Mouse (Mus musculus): ENCODE measurements around the gene Sgca. TPM values are rescaled to one million over a fixed set of nuclear protein-coding genes. Genes with fewer than 3 reads are reported as not detected.

The Sgca gene
- polyA plus RNA-seq, 1 experiment = not detected

DNA sequence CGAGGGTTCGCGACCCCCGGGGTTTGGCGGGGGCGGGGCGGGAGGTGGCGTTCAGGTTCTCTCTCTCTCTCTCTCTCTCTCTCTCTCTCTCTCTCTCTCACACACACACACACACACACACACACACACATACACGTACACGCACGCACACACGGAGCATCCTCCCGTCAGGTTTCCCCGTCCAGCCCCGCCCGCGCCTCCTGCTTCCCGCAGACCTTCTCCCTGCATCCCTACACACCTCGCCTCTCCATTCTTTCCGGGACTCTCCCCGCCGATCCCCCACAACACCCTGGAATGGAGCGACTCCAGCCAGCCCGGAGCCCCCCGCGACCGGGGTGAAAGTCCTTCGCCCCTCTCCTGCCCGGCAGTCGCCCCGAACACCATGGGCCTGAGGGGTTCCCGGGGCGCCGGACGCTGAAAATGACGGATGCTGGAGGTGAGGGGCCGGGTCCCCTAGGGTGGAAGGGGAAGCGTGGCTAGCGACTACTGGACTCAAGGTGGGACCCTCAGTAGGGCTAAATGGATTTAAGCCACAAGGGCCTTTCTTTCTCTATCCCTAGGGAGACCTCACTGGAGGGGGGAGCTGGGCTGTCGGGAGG, 34.1 kb upstream of the Sgca start:
- H3K27ac ChIP-seq (ENCODE audit: insufficient read depth, low read length) = no peak overlapping the region
- peak overlapping the region; percentile 32 for H3K4me3 ChIP-seq (ENCODE audit: insufficient read depth, low read length)
- H3K4me1 ChIP-seq (ENCODE audit: control insufficient read depth, insufficient read depth, low read length) = peaks cover 4% of the 10 kb centered on the region; the same call in 1 of the 2 replicates
- TF ChIP-seq POLR2A (IDR thresholded peaks at IDR 0.05; ENCODE audit: low read depth, low read length) (peak; percentile 33; the same call in 1 of the 2 replicates), CTCF (IDR thresholded peaks at IDR 0.05; ENCODE audit: borderline replicate concordance, insufficient read depth, low read length) (no peak)

DNA sequence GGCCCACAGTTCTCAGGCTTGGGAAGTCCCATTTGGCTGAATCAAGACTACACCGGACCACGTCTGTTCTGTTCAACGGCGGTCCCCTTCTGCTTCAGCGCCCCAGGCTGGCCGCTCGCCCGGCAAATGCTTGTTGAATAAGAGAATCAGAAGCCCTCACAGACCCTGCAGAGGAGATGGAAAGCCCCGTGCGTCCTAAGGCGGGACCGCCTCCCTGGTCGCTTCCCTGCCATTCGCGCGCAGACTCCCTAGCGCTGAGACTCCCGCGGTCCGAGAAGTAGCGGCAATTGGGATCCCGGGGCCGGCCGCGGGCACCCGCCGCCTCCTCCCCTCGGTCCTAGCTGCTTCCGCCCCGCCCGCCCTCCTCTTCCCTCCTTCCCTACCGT, 33.5 kb upstream of the Sgca start, which contains the start of gene Samd14:
Samd14 (plus strand) TSS at position 251 of the 386 bp plus-strand sequence.
- H3K4me3 ChIP-seq (ENCODE audit: insufficient read depth, low read length) = peak within 1 kb of the TSS; percentile 32
- TF ChIP-seq POLR2A (IDR thresholded peaks at IDR 0.05; ENCODE audit: low read depth, low read length) (peak; percentile 41), CTCF (IDR thresholded peaks at IDR 0.05; ENCODE audit: borderline replicate concordance, insufficient read depth, low read length) (no peak)
- H3K4me1 ChIP-seq (ENCODE audit: control insufficient read depth, insufficient read depth, low read length) = peaks cover 4% of the 10 kb centered on the region; the same call in 1 of the 2 replicates

DNA sequence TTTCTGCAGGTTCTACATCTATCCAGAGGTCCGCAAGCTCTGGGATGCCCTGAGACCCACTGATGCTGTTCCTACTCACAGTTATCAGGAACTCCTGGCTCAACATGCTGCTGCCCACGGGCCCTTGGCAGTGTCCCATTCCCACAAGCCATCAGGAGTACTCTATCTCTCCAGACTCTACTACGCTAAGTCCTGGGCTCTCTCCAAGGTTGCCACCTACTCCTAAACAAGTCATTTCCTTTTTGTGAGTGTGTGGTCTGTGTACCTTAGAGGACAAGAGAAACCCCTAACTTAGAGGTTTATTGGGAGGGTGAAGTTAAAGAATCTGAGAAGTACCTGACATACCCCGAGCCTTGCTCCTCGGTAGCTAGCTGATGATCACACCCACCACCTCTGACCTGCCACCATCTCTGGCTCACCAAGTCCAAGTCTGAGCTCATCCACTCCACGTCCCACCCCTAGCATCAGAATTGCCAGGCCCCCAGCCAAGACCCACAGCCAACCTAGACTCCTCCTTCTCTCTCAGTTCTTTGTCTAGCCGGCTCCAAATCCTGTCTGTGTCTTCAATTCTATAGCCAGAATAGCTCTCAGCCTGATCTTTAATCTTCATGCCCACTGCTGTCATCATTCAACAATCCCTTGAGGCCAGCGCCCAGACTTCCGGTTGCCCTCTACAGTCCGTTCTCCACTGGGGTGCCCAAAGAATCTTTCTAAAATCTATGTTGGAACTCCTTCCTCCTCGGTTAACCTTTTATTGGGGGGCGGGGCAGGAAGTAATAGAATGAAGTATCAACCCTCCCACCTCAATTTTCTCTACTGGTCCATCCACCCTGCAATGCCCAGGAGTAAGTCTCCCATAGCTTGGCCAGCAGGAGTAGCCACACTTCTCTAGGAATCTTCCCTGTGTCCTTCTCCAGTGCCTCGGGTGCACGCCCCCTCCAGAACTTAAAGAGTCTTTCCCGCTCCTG, 32.8 kb upstream of the Sgca start:
- TF ChIP-seq POLR2A (IDR thresholded peaks at IDR 0.05; ENCODE audit: low read depth, low read length) = peak; percentile 46
- TF ChIP-seq CTCF (IDR thresholded peaks at IDR 0.05; ENCODE audit: borderline replicate concordance, insufficient read depth, low read length) = no peak
- Histone ChIP-seq H3K4me1 (ENCODE audit: control insufficient read depth, insufficient read depth, low read length) (peaks cover 4% of the 10 kb centered on the region; the same call in 1 of the 2 replicates), H3K27ac (ENCODE audit: insufficient read depth, low read length) (peak overlapping the region; percentile 49), H3K4me3 (ENCODE audit: insufficient read depth, low read length) (peak overlapping the region; percentile 32)

More for the DNA sequence above, 33.5 kb upstream of the Sgca start, which contains the start of gene Samd14:
- H3K27ac ChIP-seq (ENCODE audit: insufficient read depth, low read length) = peak within 1 kb of the TSS; percentile 49

DNA sequence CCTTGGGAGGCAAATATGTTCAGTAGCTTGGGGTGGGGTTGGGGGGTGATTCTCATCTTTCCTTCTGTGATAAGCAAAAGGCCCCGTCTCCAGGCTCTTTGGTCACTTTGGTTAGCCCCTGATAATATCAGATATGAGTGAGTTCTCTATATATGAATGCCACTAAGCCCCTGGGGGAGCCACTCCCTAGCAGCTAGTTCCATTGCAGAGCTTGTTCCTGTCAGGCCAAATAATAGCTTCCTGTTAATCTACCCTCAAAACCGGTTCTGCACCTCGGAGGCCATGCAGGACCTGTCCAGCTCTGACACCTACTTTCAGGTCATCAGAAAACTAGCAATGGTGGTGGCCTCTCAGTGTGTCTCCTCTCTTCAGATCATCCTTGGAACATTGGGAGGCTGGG, 31.3 kb upstream of the Sgca start:
- Histone ChIP-seq H3K4me3 (ENCODE audit: insufficient read depth, low read length) (no peak overlapping the region), H3K4me1 (ENCODE audit: control insufficient read depth, insufficient read depth, low read length) (peaks cover 4% of the 10 kb centered on the region; the same call in 1 of the 2 replicates), H3K27ac (ENCODE audit: insufficient read depth, low read length) (0 out of 2 replicates have a peak overlapping the region, but pooled peaks have one; percentile 24)
- no peak for TF ChIP-seq CTCF (IDR thresholded peaks at IDR 0.05; ENCODE audit: borderline replicate concordance, insufficient read depth, low read length)
- TF ChIP-seq POLR2A (IDR thresholded peaks at IDR 0.05; ENCODE audit: low read depth, low read length) = 0 out of 2 replicates have a peak, but pooled peaks have one; percentile 9

DNA sequence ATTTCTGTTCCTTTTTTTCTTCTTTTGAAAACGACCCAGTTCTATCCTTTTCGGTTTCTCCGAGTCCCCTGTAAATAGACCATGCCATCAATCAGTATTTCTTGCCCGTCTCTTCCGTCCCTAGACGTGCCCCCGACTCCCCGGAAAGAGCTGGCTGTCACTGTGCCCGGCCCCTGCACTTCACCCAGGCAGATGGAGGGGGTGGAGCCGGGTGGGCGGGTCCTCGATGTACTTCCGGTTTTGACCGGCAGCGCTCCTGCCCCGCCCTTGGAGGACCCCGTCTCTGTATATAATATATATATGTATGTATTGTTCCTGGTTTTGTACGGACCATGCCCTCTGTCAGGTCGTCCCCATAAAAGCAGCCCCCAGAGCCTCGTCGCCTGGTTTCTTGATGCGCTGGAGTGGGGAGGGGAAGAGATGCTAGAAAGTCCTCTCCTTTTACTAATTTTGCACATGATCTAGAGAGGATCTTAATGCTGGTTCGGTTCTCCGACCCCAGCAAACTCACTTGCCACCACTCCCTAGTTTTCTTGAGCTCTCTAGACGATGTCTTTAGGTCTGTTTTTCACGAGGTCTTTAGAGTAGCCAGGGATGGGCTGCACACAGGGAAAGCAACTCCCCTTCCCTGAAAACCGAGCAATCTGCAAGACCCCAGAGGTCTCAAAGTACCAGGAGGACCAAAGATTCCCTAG, 30.5 kb upstream of the Sgca start:
- Histone ChIP-seq H3K4me1 (ENCODE audit: control insufficient read depth, insufficient read depth, low read length) (peaks cover 4% of the 10 kb centered on the region; the same call in 1 of the 2 replicates), H3K4me3 (ENCODE audit: insufficient read depth, low read length) (peak overlapping the region; percentile 20; the same call in 1 of the 2 replicates), H3K27ac (ENCODE audit: insufficient read depth, low read length) (peak overlapping the region; percentile 24; the same call in 1 of the 2 replicates)
- TF ChIP-seq POLR2A (IDR thresholded peaks at IDR 0.05; ENCODE audit: low read depth, low read length) (peak; percentile 53), CTCF (IDR thresholded peaks at IDR 0.05; ENCODE audit: borderline replicate concordance, insufficient read depth, low read length) (no peak)

DNA sequence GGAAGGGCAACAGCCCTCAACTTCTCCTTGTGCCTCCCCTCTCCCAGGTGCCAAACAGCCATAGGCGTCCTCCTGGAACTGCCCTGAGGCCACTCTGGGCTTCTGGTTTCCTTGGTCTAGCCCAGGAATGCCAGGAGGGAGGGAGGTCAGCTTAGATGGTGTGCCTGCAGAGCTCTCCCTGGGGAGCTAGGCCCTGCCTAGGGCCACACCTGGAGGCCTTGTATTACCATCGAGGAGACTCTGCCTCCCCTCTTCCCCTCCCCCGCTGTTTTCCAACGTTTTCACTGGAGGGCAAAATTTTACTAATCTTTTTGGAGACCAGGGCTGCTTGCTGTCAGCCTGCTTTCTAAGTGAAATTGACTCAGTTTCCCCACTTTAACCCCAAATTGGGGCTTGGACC, 29.9 kb upstream of the Sgca start:
- Histone ChIP-seq H3K4me3 (ENCODE audit: insufficient read depth, low read length) (no peak overlapping the region), H3K4me1 (ENCODE audit: control insufficient read depth, insufficient read depth, low read length) (peaks cover 4% of the 10 kb centered on the region; the same call in 1 of the 2 replicates), H3K27ac (ENCODE audit: insufficient read depth, low read length) (no peak overlapping the region; the same call in 1 of the 2 replicates)
- no peak for TF ChIP-seq POLR2A (IDR thresholded peaks at IDR 0.05; ENCODE audit: low read depth, low read length)
- no peak for TF ChIP-seq CTCF (IDR thresholded peaks at IDR 0.05; ENCODE audit: borderline replicate concordance, insufficient read depth, low read length)

DNA sequence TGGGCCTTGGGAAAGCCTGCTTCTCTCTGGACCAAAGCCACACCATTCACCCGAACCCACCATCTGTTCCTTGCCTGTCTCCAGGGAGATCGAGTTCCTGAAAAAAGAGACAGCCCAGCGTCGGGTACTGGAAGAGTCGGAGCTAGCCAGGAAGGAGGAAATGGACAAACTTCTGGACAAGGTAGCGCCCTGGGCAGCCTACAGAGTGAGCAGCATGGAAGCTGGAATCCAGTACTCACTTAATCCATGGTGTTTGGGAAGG, 28.7 kb upstream of the Sgca start:
- H3K4me3 ChIP-seq (ENCODE audit: insufficient read depth, low read length) = no peak overlapping the region
- H3K4me1 ChIP-seq (ENCODE audit: control insufficient read depth, insufficient read depth, low read length) = peaks cover 4% of the 10 kb centered on the region; the same call in 1 of the 2 replicates
- TF ChIP-seq POLR2A (IDR thresholded peaks at IDR 0.05; ENCODE audit: low read depth, low read length) = no peak
- TF ChIP-seq CTCF (IDR thresholded peaks at IDR 0.05; ENCODE audit: borderline replicate concordance, insufficient read depth, low read length) = no peak
- no peak overlapping the region for H3K27ac ChIP-seq (ENCODE audit: insufficient read depth, low read length)

DNA sequence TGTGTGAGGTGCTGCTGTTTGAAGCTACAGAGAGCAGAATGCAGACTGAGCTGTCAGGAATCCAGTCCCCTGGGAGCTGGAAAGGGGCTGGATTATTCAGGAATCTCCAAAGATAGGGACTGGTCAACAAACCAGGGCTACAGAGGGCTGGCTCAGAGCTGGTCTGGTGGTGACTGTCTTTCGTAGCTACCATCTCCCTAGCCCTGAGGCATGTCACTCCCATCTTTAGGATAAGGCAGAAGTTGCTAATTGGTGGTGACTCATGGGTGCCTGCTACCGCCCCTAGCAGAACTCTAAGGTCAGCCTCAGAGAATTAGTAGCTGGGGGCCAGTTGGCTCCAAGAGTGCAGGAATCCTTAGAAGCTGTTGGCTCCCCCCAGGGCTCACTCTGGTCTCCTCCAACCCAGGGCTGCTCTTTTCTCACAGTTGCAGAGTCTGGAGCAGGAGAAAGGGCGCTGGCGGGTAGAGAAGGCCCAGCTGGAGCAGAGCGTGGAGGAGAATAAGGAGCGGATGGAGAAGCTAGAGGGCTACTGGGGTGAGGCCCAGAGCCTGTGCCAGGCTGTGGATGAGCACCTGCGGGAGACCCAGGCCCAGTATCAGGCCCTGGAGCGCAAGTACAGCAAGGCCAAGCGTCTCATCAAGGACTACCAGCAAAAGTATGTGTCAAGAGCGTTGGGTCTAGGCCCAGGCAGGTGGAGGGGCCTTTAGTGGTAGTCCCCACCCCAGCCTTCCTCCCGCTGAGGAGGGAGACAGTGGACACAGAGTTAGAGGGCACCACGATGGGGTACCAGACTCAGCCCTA, 28.2 kb upstream of the Sgca start:
- Histone ChIP-seq H3K4me3 (ENCODE audit: insufficient read depth, low read length) (no peak overlapping the region), H3K27ac (ENCODE audit: insufficient read depth, low read length) (no peak overlapping the region; the same call in 1 of the 2 replicates), H3K4me1 (ENCODE audit: control insufficient read depth, insufficient read depth, low read length) (peaks cover 4% of the 10 kb centered on the region; the same call in 1 of the 2 replicates)
- TF ChIP-seq POLR2A (IDR thresholded peaks at IDR 0.05; ENCODE audit: low read depth, low read length) (no peak), CTCF (IDR thresholded peaks at IDR 0.05; ENCODE audit: borderline replicate concordance, insufficient read depth, low read length) (no peak)
